Mouse (Mus musculus) right cerebral cortex, postnatal 14 days (tissue): ENCODE results near the gene Pappa.
A peak's percentile ranks its signal among the peaks of the same experiment; 100 is the strongest.

Experiments
- DNase-seq: peaks from one replicate; pipeline ENCODE4 v3.0.0; 2022

Gene Pappa

DNA sequence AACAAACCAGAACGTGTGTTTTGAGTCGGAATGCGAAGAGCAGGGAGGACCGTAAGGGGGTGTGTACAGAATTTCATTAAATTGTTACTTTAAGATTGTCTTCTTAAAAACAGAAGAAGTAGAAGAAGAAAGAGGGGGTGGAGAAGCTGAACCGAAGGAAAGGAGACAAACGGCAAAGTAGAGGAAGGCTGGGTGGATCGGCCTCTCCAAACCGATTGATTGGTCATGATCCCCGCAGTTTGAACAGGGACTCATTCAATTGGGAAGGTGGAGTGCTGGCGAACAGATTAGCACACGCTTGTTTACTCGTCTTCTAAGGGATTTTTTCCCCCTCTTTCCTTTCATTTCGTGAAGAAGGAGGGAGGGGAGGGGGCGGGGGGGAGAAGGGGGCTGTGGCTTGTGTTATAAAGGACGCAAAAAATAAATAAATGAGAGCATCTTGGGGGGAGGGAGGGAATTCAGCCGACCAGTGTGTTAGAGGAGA lies at the start of gene Pappa:
Gene Pappa, plus strand, starts transcription at position 434 of the 484 bp plus-strand sequence.
- DNase-seq = no peak

DNA sequence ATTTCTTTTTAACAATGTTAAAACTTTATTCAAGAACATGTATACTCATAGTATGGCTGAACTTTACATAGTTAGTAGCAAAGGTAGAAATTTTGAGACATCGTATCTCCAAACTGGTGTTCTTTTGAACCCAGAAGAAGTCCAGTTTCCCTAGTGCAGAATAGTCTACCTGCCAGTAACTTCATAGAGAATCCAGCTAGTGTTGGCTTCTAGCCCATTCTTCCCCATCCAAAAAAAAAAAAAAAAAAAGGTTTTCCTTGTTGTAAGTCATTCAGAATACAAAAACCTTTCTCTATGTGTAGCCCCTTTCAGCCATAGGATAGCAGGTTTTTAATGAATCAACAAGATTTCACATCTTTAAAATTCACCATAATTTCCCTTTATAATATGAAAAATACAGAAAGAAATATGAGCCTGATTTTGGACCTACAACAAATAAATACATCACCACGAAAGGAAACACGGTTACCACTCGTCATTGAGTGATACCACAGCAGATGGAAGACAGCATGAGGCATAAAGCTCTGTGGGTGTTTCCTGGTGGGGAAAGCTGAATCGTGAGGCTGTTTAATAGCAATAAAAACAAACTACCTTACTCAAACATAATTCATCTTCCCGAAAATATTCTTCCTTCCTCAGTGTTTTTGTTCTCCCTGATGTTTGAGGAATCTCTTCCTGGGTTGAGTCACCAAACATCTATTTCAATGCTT lies 45.9 kb upstream of the Pappa start:
- DNase-seq = no peak

DNA sequence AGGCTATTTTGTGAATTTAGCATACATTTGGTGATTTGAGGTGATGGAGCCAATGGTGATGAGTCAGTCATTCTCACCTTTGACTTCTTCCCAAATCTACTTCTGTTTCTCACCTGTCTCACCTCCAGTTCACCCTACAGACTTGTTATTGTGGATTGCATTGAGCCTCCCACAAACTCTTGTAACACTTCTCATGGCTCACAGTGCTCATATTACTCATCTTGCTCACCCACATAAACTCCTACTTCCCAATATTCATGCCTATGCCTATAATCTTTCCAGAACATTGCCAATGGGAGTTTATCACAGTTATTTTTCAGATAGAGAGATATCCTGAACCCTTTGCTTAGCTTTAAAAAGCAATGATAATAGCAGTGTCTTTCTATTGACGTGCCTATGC lies 37.1 kb upstream of the Pappa start:
- DNase-seq = no peak

DNA sequence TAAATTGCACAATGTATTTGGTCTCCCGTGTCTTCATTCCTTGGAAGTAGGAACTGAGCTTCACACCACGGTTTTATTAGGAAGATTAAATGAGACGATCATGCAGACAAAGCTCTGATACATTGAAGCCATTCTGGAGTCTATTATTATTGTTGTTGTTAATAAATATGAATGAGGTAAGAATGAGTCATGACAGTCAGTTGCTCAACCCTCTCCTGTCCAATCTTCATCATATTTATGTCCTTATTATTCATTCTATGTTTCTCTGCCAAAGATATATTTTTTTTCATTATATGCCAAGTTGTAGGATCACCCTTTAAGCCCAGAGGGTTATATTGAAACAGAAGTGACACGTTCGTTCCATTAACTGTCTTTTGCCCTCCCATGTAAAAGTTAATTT lies 36.4 kb upstream of the Pappa start:
- DNase-seq = no peak

DNA sequence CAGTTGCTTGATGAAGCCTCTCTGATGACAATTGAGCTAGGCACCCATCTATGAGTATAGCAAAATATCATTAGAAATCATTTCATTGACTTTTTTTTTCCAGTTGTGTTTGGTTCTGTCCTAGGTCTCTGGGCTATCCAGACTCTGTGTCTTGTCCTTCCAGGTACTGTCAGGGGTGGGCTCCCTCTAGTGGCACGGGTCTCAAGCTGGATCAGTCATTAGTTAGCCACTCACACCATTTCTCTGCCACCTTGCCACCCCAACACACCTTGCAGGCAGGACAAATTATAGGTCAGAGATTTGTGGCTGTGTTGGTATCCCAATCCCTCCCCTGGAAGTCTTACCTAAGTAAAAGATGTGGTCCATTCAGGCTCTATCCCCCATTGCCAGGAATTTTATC lies 31.8 kb upstream of the Pappa start:
- DNase-seq = peak; percentile 5

DNA sequence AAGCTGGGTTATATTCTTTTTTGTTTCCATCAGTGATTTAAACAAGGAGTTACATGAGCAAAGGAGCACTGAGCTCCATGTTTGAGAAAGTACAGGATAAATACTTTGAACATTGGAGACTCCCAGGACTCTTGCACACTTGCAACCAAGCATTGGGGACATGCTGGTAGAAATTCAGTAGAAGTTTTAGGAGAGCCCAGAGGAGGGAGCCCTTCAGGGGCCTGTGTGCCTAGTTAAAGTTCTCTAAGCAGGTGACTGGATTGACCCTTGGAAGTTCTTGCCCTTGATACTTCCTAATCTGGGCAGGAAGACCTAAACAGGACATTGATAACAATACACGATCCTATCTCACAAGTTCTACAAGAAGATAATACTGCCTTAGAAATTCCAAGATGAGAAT lies 3.6 kb upstream of the Pappa start:
- DNase-seq = no peak

DNA sequence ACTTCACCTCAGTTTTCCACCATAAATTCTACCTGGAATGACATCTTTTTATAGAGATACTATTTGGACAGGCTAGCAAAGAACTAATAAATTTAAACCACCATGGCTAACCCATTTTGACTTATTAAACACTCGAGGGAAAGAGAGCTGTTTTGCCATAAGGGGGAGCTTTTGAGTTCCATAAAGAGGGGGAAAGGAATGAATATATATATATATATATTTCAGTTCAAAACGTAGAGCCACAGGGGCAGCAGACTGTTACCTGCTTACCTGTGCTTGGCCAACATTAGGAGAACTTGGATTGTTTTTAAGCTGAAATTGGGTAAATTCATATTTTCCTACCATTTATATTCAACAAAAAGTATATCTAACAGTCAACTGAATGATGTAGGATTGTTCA lies 1.1 kb upstream of the Pappa start:
- DNase-seq = no peak

DNA sequence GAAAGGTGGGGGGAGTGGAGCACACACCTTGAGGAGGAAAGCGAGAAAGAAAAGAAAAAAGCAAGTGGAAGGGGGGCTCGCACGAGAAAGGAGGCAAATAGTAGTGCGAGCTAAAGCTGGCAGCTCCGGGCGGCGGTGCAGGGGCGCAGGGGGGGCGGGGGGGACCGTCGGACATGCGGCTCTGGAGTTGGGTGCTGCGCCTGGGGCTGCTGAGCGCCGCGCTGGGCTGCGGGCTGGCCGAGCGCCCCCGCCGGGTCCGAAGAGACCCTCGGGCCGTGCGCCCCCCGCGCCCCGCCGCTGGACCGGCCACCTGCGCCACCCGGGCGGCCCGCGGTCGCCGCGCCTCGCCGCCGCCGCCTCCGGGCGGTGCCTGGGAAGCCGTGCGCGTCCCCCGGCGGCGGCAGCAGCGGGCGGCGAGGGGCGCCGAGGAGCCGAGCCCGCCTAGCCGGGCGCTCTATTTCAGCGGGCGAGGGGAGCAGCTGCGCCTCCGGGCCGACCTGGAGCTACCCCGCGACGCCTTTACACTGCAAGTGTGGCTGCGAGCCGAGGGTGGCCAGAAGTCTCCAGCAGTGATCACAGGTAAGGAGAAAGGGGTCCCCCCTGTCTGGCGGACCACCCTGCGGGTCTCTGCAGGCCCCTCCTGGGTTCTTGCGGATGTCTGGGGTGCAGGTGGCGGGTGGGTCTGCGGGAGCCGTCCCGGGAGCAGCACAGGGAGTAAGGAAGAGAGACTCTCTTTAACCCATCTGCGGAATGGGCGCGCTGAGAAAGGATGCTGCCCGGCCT lies 586 bp downstream of the Pappa start:
- peak; percentile 13 for DNase-seq

DNA sequence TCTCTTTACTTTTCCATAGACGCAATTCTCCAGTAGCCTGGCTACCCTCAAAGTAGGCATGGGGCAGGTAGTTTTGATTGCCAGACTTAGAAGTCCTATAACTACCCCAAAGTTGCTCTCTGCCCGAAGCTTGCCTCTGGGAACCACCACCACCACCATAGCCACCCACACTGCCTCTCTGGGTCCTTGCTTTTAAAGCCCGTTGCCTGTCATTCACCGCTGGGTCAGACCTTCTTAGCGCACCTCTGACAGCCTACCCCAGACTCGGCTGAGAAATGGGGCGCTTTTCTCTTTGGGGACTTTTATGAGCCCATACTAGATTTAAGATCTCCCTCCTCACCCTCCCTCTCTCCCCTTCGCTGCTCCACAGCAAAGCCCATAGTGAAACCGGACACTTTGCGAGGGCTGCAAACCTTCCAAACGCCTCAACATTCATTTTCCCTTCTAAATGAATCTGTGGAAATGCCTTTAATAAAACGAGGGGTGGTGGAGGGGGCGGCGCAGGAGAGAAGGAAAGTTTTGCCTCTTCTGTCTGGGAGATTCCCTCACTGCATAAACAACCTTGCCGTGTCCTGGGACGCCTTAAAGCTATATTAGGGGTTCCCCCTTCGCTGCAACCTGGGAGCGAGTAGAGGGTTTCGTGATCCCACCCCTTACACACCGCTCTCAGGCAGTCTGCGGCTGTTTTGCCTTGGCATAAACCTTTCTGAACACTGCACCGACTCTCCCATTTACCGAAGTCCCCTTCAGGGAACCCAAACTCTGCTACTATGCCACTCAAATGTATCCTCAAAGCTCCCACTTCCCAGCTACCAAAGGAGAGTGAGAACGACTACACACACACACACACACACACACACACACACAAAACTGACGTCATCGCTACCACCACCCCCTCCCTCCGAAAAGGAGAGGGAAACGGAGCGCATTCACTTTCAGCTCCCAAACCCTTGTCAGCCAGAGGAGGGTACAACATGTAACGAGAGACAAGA lies 1.7 kb downstream of the Pappa start:
- DNase-seq = peak; percentile 38

DNA sequence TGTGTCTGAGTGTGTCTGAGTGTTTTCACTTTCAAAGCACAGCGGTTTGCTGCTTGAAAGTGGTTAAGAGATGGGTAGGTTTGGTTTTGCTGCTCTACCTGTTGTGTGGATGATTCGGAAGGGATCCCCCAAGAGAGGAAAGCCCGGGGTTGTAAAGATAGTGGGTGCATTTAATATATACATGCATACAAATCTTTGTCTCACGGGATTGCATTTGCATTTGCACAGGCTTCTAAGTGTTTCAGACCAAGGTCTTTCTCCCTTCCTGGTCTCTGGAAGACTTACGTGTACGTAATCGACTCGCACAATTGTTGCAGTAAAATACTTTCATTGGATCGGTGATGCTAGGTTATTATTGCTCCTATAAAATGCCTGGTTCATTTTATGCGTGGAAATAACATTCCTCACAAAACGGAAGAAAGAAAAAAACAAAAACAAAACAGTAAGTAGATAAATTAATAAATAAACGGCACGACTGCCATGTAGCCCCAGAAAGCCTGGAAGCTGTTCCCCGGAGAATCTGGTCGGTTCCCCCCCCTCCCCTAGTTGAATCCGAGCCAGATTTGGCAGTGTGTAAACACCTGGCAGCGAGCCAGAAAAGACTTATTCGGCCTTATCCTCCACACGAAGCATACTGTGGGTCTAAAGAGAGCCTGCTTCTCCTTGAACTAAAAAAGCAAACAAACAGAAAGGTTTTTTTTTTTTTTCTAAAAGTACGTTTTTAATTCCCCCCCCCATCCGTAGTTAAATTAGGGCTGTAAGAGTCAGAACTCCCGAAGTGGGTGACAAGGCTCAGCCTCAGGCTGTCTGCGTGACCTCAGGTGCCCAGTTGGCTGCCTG lies 2.7 kb downstream of the Pappa start:
- DNase-seq = peak; percentile 23

DNA sequence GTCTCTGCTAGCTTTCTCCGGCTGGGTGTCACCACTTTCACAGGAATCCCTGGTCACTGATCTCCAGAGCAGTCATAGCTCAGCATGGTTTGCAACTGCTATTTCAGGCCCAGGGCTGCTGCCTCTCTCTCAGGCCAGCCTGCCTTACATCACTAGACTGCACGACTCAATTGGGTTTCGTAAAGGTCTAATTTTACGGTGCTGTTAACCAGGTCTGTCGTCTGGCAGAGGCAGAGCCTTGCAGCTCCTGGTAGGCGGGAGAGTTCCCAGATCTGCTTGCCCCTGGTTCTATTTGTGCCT lies 3.3 kb downstream of the Pappa start:
- peak; percentile 9 for DNase-seq

DNA sequence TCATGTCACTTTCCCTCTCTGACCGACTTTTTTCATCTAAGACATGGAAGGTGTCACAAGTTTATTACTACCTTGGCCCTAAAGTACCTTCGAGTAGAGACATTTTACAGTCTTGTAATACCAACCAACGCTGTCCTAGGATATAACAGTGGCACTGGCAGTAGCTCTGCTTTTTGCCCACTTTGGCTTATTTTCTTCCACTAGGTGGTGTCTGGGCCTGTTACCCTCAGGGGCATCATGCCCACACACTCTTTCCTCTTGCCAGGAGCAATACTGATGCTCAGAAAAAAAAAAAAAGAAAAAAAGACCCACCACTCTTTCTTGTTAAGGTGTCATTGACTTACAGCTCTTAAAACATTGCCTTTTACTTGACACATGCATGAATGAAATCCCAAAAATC lies 8.7 kb downstream of the Pappa start:
- no peak for DNase-seq

DNA sequence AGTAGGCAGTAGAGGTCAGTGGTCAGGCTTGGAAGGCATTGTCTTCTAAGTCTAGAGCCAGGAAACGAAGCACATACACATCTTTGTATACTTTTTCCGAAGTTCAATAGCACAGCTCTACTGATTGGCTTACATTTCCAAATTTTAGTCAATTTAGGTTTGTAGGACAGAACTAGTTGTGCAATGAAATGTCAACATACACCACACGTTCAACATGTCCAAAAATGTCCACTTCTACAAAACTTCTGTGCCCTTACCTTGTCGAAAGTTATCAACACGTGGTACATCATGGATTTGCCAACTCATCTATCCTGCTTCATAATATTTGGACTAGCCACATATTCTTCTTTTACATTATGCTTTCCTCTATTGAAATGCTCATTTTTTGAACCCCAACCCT lies 10.4 kb downstream of the Pappa start:
- DNase-seq = no peak

DNA sequence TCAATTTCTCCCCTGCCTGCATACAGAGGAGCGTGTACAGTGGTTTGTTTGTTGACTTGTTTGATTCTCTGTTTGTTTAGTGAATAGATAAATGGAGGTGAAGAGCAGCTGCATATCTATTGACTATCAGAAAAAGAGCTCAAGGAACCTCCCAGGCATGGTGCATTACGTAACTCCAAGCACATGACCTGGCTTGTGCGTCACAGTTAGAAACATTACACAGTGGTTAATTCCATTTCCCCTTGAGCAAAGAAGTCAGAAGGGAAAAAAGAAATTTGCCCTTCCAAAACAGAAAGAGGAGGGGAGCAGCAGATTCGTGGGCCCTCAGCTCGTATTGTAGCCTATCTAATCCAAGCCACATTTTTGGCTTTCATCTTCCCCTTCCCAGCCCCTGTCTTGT lies 11.1 kb downstream of the Pappa start:
- DNase-seq = no peak

DNA sequence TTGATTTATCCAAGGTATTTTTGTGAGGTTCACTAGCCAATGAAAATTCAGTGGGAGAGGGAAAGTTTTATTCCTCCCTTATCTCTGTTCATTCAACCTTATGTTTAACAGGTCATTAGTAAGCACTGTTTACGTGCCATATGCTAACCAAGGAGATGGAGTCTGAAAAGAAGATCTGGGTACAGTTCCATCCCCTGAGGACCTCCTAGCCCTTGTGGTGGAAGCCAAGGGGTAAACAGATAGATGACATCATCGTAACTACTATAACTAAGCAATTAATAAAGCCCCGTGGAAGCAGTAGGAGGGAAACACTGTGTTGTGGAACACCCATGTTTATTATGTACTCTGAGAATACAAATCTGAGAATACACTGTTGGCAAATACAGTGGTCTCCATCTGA lies 12.6 kb downstream of the Pappa start:
- no peak for DNase-seq

DNA sequence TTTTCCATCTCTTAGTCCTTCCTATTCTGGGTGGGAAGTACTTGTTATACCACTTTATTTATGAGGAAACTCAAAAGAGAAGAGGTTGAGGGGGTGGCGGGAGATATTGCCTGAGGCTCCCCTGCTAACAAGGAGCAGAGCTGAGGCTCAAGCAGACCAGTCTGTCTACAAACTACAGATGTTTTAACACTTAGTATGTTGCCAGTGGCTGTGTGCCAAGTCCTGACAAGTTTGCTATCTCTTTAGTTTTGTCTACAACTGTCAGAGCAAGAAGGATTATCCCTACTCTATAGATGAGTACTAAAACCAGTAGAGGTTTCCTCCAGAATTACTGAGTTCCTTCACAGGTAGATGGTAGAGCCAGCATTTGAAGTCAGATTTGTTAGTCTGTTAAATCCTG lies 23.0 kb downstream of the Pappa start:
- DNase-seq = no peak

DNA sequence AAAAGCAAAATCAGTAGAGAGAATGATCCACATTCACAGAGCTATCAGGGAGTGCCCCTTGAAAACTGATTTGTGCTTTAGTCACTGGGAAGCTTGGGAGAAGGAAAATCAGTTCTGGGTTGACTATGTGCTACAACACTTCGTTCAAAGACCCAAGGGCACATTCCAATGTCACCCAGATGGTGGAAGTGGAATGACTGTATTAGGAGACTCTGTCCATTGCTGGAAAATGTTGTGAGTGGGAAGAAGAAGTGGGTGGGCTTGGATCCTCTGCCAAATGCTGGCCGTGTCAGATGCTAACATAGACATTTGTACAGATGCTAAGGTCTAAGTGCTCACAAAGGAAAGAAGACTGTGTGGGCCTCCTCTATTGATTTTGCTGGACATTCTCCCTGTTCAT lies 29.6 kb downstream of the Pappa start:
- no peak for DNase-seq

DNA sequence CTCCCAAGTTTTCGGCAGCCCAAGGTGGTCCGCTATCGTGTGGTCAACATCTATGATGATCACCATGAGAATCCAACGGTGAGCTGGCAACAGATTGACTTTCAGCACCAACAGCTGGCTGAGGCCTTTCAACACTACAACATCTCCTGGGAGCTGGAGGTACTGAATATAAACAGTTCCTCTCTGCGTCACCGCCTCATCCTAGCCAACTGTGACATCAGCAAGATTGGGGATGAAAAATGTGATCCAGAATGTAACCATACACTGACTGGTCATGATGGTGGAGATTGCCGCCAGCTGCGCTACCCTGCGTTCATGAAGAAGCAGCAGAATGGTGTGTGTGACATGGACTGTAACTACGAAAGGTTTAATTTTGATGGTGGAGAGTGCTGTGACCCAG lies 32.3 kb downstream of the Pappa start:
- no peak for DNase-seq

DNA sequence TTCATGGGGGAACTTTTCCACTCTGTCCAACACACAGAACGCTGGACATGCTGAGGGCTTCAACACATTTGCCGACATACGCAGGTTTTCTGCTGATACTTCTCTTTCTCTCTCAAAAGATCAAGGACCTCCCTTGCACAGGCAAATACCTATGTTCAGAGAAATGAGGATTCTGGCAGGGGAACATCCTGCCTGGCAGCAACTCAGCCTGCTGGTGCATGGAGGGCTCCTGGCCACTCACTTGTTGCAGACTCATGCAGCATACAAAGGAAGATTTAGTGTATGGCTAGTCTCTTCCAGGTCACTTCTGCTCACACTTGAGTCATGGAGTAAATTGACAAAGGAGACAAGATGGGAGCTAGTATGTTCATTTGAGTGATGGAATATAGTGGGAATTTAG lies 34.7 kb downstream of the Pappa start:
- DNase-seq = no peak

DNA sequence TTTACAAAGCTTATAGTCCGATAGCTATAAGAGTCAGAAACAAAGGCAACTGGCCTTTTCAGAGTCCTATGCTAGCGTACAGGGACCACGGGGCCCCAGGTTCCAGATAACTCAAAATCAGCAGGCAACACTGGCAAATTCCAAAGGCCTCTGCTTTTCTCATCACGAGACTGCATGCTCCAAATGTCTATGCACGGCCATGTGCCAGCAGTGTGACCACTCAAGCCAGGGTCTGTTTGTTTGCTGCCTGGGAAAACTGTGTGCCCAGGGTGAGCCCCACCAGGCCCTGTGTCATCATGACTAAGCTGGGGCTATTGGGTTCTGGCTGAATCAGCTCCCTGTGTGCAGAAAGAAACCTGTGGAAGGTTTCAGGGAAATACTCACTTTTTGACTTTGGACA lies 35.5 kb downstream of the Pappa start:
- no peak for DNase-seq

DNA sequence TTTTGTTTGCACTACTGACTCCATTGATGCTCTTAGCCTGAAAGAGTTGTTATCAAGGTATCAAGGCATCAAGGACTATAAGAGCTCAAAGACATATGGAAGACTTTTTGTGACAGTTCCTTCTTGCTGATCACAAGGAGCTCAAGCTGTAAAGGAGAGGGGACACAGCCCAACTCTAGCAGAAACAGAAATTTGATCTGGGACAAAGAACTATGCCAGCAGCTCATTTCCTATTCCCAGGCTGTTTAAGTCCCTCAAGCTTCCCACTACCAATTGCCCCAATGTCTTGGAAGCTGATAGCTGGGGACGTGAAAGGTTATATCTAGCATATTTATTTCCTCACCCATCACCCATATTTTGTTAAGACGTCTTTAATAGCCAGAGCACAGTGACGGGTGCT lies 39.7 kb downstream of the Pappa start:
- no peak for DNase-seq

DNA sequence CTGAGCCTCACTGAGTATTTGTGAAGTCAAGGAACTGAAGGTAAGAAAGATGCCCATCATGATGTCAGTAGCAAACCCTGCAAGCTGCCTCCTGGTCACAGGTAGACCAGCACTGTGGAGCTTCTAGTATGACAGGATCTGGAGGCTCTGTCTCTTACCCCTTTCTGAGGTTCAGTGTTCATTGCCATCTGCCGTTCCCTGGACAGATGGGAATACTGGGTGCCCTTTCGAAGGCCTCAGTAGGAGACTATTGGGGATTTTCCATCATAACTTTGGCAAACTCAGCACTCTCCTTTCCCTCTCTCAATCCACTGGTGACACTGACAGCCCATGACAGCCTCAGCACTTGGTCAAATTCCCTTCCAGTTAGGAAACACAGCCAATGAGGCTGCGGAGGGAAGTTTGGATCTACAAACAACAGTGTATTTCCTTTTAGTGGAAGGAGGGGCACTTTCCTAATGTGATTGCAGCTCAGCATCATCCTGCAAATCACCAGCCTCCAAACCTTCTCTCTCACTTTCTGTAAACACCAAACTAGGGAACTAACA lies 42.4 kb downstream of the Pappa start:
- no peak for DNase-seq
